Mouse (Mus musculus) spleen, adult 18-20 months (tissue): Measurements from ENCODE around the gene Prnp.

Experiments
- DNase-seq, 2 experiments: peaks; one replicate each; pipeline ENCODE4 v3.0.0; 2022; ENCODE audit warnings: mixed read lengths in 2 of 2

The Prnp gene

GRCm38 (mm10) chr2:131907311-131907710 lies 2.4 kb upstream of the Prnp start:
- no peak for DNase-seq

GRCm38 (mm10) chr2:131908351-131908861 lies 1.3 kb upstream of the Prnp start:
- no peak for DNase-seq

- DNase-seq, result no peak
These were observed 822 bp upstream of the Prnp start for GRCm38 (mm10) chr2:131908906-131909305.

GRCm38 (mm10) chr2:131910847-131911246 lies 1.1 kb downstream of the Prnp start:
- no peak for DNase-seq

- no peak for DNase-seq
These were observed 1.6 kb downstream of the Prnp start for GRCm38 (mm10) chr2:131911341-131911740.

- DNase-seq, result no peak
These were observed 3.0 kb downstream of the Prnp start for GRCm38 (mm10) chr2:131912526-131913258.

GRCm38 (mm10) chr2:131932275-131932902 lies 22.7 kb downstream of the Prnp start:
- no peak for DNase-seq

GRCm38 (mm10) chr2:131933013-131933412 lies 23.3 kb downstream of the Prnp start:
- DNase-seq, result no peak

GRCm38 (mm10) chr2:131933598-131933997 lies 23.9 kb downstream of the Prnp start:
- DNase-seq, result no peak

- no peak for DNase-seq
These were observed 24.5 kb downstream of the Prnp start for GRCm38 (mm10) chr2:131934243-131934642.

- DNase-seq, result no peak
These were observed 25.8 kb downstream of the Prnp start for GRCm38 (mm10) chr2:131935390-131936105.

- no peak for DNase-seq
These were observed 26.7 kb downstream of the Prnp start for GRCm38 (mm10) chr2:131936410-131936809.

- peak in 1 of 2 experiments; percentile 60 for DNase-seq
These were observed 29.8 kb downstream of the Prnp start for GRCm38 (mm10) chr2:131939404-131940111.

- DNase-seq, result no peak
These were observed 30.8 kb downstream of the Prnp start for GRCm38 (mm10) chr2:131940506-131940905.

- DNase-seq, result no peak
These were observed 31.8 kb downstream of the Prnp start for GRCm38 (mm10) chr2:131941501-131941900.

- DNase-seq, result no peak
These were observed 34.6 kb downstream of the Prnp start for GRCm38 (mm10) chr2:131944370-131944769.

- no peak for DNase-seq
These were observed 35.5 kb downstream of the Prnp start for GRCm38 (mm10) chr2:131945225-131945624.

GRCm38 (mm10) chr2:131945765-131946164 lies 36.0 kb downstream of the Prnp start:
- DNase-seq, result no peak

GRCm38 (mm10) chr2:131946351-131946750 lies 36.6 kb downstream of the Prnp start:
- DNase-seq, result no peak

GRCm38 (mm10) chr2:131948156-131948555 lies 38.4 kb downstream of the Prnp start:
- no peak for DNase-seq

- DNase-seq, result no peak
These were observed 39.4 kb downstream of the Prnp start for GRCm38 (mm10) chr2:131948916-131949639.
